Mouse (Mus musculus) small intestine, adult 2 months (tissue): ENCODE results near the gene Cic.

Source experiments
- CTCF ChIP-seq: fragments of 200-500 bp; IDR thresholded peaks from 2 replicates; pipeline ENCODE4 v1.5.1; 2012; ENCODE audit warnings: low read depth, mild to moderate bottlenecking, control low read depth, inconsistent platforms, low read length, moderate library complexity, mixed read lengths; ENCODE audit not compliant: insufficient replicate concordance, insufficient read length; ENCODE audit errors: extremely low read depth
- POLR2A ChIP-seq: fragments of 200-500 bp; IDR thresholded peaks from 2 replicates; pipeline ENCODE4 v1.6.1; 2012; ENCODE audit warnings: low read depth, mild to moderate bottlenecking, control low read depth, inconsistent platforms, low read length, moderate library complexity

DNA sequence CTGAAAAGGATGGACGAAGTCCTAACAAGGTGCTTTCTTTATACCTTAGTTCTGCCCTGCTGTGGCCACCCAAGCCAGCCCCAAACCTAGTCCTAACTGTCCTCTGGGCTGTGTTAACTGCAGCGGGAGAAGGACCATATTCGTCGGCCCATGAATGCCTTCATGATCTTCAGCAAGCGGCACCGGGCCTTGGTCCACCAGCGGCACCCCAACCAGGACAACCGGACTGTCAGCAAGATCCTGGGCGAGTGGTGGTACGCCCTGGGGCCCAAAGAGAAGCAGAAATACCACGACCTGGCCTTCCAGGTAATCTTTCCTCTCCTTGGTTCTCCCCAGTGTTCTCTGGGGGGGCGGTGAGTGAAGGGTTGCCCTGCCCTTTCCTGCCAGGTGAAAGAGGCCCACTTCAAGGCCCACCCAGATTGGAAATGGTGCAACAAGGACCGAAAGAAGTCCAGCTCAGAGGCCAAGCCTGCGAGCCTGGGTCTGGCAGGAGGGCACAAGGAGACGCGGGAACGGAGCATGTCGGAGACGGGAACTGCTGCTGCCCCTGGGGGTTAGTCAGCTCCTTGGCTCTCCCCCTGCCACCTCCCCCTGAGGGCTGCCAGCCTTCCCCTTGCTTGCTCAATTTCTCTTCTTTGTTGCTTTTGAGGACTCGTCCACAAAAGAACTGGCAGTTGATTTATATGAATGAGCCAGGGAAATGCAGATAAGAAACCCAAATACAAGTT, 18.2 kb downstream of the Cic start:
- TF ChIP-seq POLR2A (no peak), CTCF (no peak)
